Mouse (Mus musculus): ENCODE data around the gene Cadm2.

GRCm38 (mm10) chr16:66677241-66677640 is 943.5 kb downstream of the Cadm2 start:
- TF ChIP-seq GATA1 (IDR thresholded peaks at IDR 0.05; ENCODE audit: borderline replicate concordance, low read length): no peak
- no peak for TF ChIP-seq FLI1 (IDR thresholded peaks at IDR 0.05; ENCODE audit: low read length)
